Mouse (Mus musculus): ENCODE data around the gene Cldn20. TPM values are rescaled to one million over a fixed set of nuclear protein-coding genes. Genes with fewer than 3 reads are reported as not detected.
A peak's percentile ranks its signal among the peaks of the same experiment; 100 is the strongest.

The Cldn20 gene
- total and polyA plus RNA-seq, 3 experiments = 0.37 TPM; not detected in 2

- no peaks in the 10 kb centered on the region for H3K27me3 ChIP-seq (ENCODE audit: control insufficient read depth, insufficient read depth, low read length)
- peak; percentile 96 for TF ChIP-seq CTCF (IDR thresholded peaks at IDR 0.05)
- no peak for TF ChIP-seq POLR2A (IDR thresholded peaks at IDR 0.05; ENCODE audit: insufficient read depth, low read depth, low read length)
- TF ChIP-seq EP300 (IDR thresholded peaks at IDR 0.05; ENCODE audit: insufficient read depth, low read depth, low read length) = peak; percentile 63; the same call in 1 of the 2 replicates
- H3K36me3 ChIP-seq (ENCODE audit: control insufficient read depth, insufficient read depth, low read length) = no peaks in the 10 kb centered on the region
- peak; percentile 53 to 77 for DNase-seq
- intact Hi-C loops (cut with DNase I) = loop anchor here (1.0 to 5.0 kb wide), 2 partner anchors 221 to 291 kb away; no protein-coding TSS in a partner anchor
- H3K4me3 ChIP-seq = no peak overlapping the region
- no peak overlapping the region for H3K9ac ChIP-seq (ENCODE audit: low read depth, low read length)
- H3K79me2 ChIP-seq (replicated peaks; ENCODE audit: control insufficient read depth, insufficient read depth, low read length) = no peaks in the 10 kb centered on the region
- H3K4me1 ChIP-seq (ENCODE audit: control insufficient read depth, insufficient read depth, low read length) = no peaks in the 10 kb centered on the region
- no peak overlapping the region for H3K27ac ChIP-seq
- 3% methylated on average over 12 of the region's 12 CpGs for WGBS
These were observed 38.5 kb downstream of the Cldn20 start for GRCm38 (mm10) chr17:3570876-3571275.

Other genes with a start within 250 kb of the Cldn20 start
- gene Tiam2, start 206.0 kb upstream of the Cldn20 start, total RNA-seq (2021) = 1 to 10 TPM; 2.3 to 2.7 TPM
- 1.1 and 1.7 TPM in 2 replicates for gene Tiam2, start 206.0 kb upstream of the Cldn20 start, polyA plus RNA-seq (2012; rRNA removed)
- 10 to 100 TPM in 1 of 2 experiments, 1 to 10 TPM in 1; 9.7 to 11.0 TPM for gene Tfb1m, start 25.2 kb downstream of the Cldn20 start, total RNA-seq (2021)
- gene Tfb1m, start 25.2 kb downstream of the Cldn20 start, polyA plus RNA-seq (2012; rRNA removed) = 4.8 and 8.2 TPM in 2 replicates
- gene Nox3, start 163.7 kb downstream of the Cldn20 start, total RNA-seq (2021) = not detected
- not detected in 2 replicates for gene Nox3, start 163.7 kb downstream of the Cldn20 start, polyA plus RNA-seq (2012; rRNA removed)